Mouse (Mus musculus) olfactory bulb, adult 2 months (tissue): ENCODE data around the gene Il12rb1.

Experiments
- CTCF ChIP-seq: fragments of 200-500 bp; IDR thresholded peaks from 2 replicates; pipeline ENCODE4 v1.5.1; 2012; ENCODE audit warnings: low read depth, mild to moderate bottlenecking, low read length, moderate library complexity; ENCODE audit not compliant: insufficient read depth
- POLR2A ChIP-seq: fragments of 200-500 bp; IDR thresholded peaks from 2 replicates; pipeline ENCODE4 v1.6.1; 2012; ENCODE audit warnings: mild to moderate bottlenecking, low read depth, low read length, moderate library complexity; ENCODE audit not compliant: insufficient read depth

GRCm38 (mm10) chr8:70804481-70805206 lies 3.6 kb upstream of the Il12rb1 start, which contains the start of gene Mast3:
- TF ChIP-seq CTCF (no peak), POLR2A (peak; percentile 50; the same call in 1 of the 2 replicates)
